Mouse (Mus musculus) testis, adult 2 months (tissue): ENCODE measurements at regions not wholly inside any gene's neighbourhood (a gene's known extent, or its start where the extent isn't known, plus 50 kb on each side); places are given as distances from the start of the nearest gene placed in this dataset.

Experiments
- H3K27ac ChIP-seq: fragments of 200-500 bp; 2 replicates; pipeline ENCODE4 v1.5.1; 2012; ENCODE audit warnings: low read depth, low read length; ENCODE audit not compliant: control insufficient read depth, insufficient read depth
- H3K27me3 ChIP-seq: fragments of 200-500 bp; 2 replicates; pipeline ENCODE4 v1.6.1; 2012; ENCODE audit warnings: mild to moderate bottlenecking, low read length, moderate library complexity; ENCODE audit not compliant: control insufficient read depth, insufficient read depth
- H3K36me3 ChIP-seq: fragments of 200-500 bp; 2 replicates; pipeline ENCODE4 v1.6.1; 2012; ENCODE audit warnings: mild to moderate bottlenecking, low read length; ENCODE audit not compliant: control insufficient read depth, insufficient read depth
- H3K4me1 ChIP-seq: fragments of 200-500 bp; 2 replicates; pipeline ENCODE4 v1.6.1; 2012; ENCODE audit warnings: low read length; ENCODE audit not compliant: control insufficient read depth, insufficient read depth
- H3K4me3 ChIP-seq: fragments of 200-500 bp; 2 replicates; pipeline ENCODE4 v1.5.1; 2012; ENCODE audit warnings: low read depth, mild to moderate bottlenecking, low read length, moderate library complexity, mixed read lengths; ENCODE audit not compliant: control insufficient read depth
- CTCF ChIP-seq: fragments of 200-500 bp; IDR thresholded peaks from 2 replicates; pipeline ENCODE4 v1.5.1; 2012; ENCODE audit warnings: low read depth, mild to moderate bottlenecking, inconsistent platforms, low read length, moderate library complexity; ENCODE audit not compliant: control insufficient read depth, insufficient read depth, insufficient replicate concordance
- POLR2A ChIP-seq: fragments of 200-500 bp; IDR thresholded peaks from 2 replicates; pipeline ENCODE4 v1.6.1; 2012; ENCODE audit warnings: low read depth, mild to moderate bottlenecking, inconsistent platforms, low read length, moderate library complexity; ENCODE audit not compliant: control insufficient read depth

DNA sequence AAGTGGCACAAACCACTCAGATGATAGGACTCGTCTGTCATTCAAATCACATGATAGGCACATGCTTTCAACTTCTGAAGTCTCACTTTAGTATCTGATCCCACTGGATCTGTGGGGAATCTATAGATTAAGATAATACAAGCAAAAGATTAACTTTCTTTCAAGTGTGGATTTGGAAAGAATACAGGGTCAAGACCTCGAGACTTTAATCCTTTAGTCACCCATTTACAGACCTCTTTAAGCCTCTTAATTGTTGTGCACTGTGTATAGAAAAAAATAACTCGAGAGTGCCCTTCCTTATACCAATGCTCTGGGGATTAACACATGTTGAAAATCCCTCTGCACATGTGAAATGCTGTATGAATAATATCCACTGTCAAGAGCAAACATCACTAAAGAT is 306.7 kb upstream of the Pard3b start:
- H3K27me3 ChIP-seq: no peaks in the 10 kb centered on the region
- H3K27ac ChIP-seq: no peak overlapping the region
- H3K4me1 ChIP-seq: no peaks in the 10 kb centered on the region
- H3K4me3 ChIP-seq: no peak overlapping the region
- H3K36me3 ChIP-seq: no peaks in the 10 kb centered on the region
- TF ChIP-seq POLR2A (no peak), CTCF (no peak)

DNA sequence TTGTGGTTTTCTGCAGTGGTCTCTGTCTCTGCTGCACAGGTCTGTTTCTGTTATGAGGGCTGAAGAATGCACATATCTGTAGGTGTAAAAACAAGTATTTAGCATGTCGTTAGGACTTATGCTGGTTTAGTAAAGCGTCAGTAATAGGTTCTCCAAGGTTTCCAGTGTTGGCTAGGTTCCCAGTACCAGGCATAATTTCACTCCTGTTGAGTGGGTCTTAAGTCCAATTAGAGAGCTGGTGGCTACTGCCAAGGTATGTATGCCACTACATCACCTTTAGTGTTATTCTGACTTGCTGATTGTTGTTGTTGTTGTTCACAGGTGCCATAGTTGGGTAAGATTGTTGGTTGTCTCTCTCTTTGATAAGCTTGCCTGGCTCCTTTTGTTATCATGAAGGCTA is 302.3 kb upstream of the Pard3b start:
- Histone ChIP-seq H3K4me1 (no peaks in the 10 kb centered on the region), H3K36me3 (no peaks in the 10 kb centered on the region), H3K27me3 (no peaks in the 10 kb centered on the region), H3K4me3 (no peak overlapping the region), H3K27ac (no peak overlapping the region)
- TF ChIP-seq POLR2A (no peak), CTCF (no peak)

DNA sequence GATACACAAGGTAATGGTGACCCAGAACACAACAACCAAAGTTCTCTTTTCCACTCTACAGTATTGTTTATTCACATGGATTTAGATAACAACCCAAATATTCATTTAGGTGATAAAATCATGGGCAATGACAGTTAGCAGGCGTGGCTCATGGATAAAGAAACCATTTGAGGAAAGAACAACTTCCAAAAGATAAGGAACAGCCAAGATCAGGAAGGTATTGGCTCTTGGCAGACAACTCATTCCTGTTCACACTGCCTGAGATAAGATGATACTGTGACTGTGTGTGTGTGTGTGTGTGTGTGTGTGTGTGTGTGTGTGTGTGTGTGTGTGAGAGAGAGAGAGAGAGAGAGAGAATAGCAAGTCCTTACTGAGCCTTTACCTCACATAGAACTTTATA is 285.7 kb upstream of the Pard3b start:
- no peaks in the 10 kb centered on the region for H3K27me3 ChIP-seq
- H3K27ac ChIP-seq: no peak overlapping the region
- H3K4me3 ChIP-seq: no peak overlapping the region
- TF ChIP-seq POLR2A (no peak), CTCF (no peak)
- no peaks in the 10 kb centered on the region for H3K4me1 ChIP-seq
- no peaks in the 10 kb centered on the region for H3K36me3 ChIP-seq

DNA sequence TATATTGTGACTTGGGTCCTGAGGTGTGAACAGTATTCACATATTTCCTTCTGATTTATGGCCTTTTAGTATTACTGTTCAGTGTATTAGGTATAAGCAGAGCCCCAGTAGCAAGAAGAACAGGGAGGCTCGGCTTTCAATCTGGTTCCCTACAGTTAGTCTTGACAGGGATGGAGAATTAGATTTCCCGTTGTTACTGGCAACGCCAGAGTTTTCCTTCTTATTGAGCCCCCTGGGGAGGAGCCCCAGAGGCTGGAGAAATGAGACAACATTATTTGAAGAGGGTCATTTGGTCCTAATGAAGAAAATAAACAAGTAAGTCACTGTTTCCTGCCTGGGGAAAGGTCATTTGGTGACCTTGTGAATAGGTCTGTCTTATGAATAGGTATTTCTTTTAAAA is 285.1 kb upstream of the Pard3b start:
- TF ChIP-seq CTCF (no peak), POLR2A (no peak)
- Histone ChIP-seq H3K27ac (no peak overlapping the region), H3K27me3 (no peaks in the 10 kb centered on the region), H3K36me3 (no peaks in the 10 kb centered on the region), H3K4me1 (no peaks in the 10 kb centered on the region), H3K4me3 (no peak overlapping the region)

DNA sequence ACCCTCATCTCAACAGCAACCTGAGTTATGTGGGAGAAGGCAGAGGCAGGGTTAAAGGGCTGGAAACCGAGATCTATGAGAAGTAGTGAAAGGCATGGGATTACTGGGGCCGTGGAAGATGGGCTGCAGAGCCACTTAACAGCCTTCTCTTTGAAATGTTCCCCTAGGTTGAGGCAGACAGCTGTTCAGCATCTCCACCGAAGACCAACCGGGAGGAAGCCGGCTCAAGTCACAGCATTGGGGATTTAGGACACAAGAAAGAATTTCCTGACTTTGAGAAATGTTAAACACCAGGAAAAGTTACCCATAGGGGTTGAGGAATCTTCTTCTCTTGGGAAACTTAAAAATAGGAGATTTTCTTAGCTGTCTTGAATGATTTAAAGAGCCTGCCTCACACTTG is 283.4 kb upstream of the Pard3b start:
- Histone ChIP-seq H3K4me3 (no peak overlapping the region), H3K4me1 (no peaks in the 10 kb centered on the region), H3K27me3 (no peaks in the 10 kb centered on the region), H3K36me3 (no peaks in the 10 kb centered on the region), H3K27ac (no peak overlapping the region)
- TF ChIP-seq CTCF: no peak
- no peak for TF ChIP-seq POLR2A

DNA sequence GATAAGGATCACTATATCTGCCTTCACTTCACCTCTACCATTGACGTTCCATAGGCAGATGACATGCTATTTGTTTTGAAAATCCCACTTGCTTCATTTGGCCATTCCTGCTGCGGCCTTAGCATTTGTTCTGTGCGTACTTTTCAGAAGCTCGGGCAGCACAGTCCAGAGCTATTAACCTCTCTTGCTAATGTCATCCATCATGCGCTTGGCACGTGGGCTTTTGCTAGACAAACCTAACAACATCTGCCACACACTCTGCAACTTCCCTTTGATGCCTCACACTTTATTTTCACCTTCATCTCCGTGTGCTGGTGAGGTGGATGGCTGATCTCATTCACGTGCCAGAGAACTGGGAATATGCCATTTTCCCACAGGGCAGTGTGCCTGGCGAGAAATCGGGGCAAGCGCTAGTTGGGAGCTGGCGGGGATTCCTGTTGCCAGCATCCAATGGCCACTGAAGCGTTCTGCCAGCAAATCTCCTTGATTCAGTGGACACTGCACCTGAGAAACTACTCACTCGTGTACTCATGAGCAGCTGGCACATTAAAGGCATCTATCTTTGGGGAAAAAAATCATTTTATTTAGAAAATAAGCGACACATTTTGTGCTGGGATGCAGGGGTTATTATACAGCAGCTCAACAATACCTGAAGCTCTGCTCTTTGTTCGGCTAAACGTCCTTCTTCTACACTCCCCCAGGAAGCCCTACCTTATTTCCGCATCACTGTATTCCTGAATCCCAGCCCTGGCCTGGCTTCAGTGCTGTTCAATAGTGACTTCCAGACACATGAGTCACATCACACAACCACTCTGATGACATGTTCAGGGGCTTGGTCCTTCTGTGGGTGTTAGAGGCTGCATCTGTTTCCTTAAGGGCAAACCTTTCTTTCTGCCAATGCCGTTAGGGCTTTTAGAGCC is 279.4 kb upstream of the Pard3b start:
- H3K27me3 ChIP-seq: no peaks in the 10 kb centered on the region
- no peaks in the 10 kb centered on the region for H3K36me3 ChIP-seq
- TF ChIP-seq CTCF (no peak), POLR2A (no peak)
- H3K27ac ChIP-seq: no peak overlapping the region
- no peak overlapping the region for H3K4me3 ChIP-seq
- H3K4me1 ChIP-seq: no peaks in the 10 kb centered on the region

DNA sequence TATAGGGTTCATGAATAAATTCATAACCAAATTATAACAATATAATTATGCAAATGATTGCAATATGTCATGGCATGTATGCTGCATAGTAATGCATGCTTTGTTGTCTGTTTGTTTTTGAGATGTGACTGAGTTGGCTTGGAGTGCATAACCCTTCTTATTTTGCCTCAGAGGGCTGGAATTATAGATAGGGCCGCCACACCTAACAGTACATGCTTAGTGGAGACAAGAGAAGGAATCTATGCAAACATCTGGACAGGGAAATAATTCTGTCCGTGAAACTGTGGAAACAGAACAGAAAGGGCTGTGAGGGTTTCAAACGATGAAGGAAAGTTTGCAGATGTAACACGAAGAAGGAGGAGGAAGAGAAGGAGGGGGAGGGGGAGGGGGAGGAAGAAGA is 266.0 kb upstream of the Pard3b start:
- Histone ChIP-seq H3K4me3 (no peak overlapping the region), H3K4me1 (peaks cover 2% of the 10 kb centered on the region), H3K36me3 (no peaks in the 10 kb centered on the region), H3K27me3 (no peaks in the 10 kb centered on the region), H3K27ac (no peak overlapping the region)
- no peak for TF ChIP-seq CTCF
- TF ChIP-seq POLR2A: no peak
